Mouse (Mus musculus) forebrain, embryonic 16.5 days (tissue): ENCODE data around the gene Acot13. TPM values are rescaled to one million over a fixed set of nuclear protein-coding genes. Genes with fewer than 3 reads are reported as not detected.

ENCODE experiments used
- ATAC-seq: fragments of 200-750 bp; cut with Nextera tagmentation; 2 replicates; pipeline ENCODE4 v1.8.0; 2017; ENCODE audit warnings: mild to moderate bottlenecking, moderate library complexity
- H3K27ac ChIP-seq: fragments of 300-500 bp; sonication (generic); 2 replicates; pipeline ENCODE4 v1.5.1; 2014; ENCODE audit warnings: low read length, control low read depth
- H3K27me3 ChIP-seq: fragments of 300-500 bp; sonication (generic); replicated peaks from 2 replicates; pipeline ENCODE4 v1.6.1; 2014; ENCODE audit warnings: low read length; ENCODE audit not compliant: control insufficient read depth, insufficient read depth
- H3K36me3 ChIP-seq: fragments of 300-500 bp; sonication (generic); 2 replicates; pipeline ENCODE4 v1.6.1; 2014; ENCODE audit not compliant: control insufficient read depth, insufficient read depth
- H3K4me1 ChIP-seq: fragments of 300-500 bp; sonication (generic); replicated peaks from 2 replicates; pipeline ENCODE4 v1.6.1; 2014; ENCODE audit warnings: low read length; ENCODE audit not compliant: control insufficient read depth, insufficient read depth
- H3K4me2 ChIP-seq: fragments of 300-500 bp; sonication (generic); 2 replicates; pipeline ENCODE4 v1.6.1; 2014; ENCODE audit warnings: mild to moderate bottlenecking, low read length, control low read depth
- H3K4me3 ChIP-seq: fragments of 300-500 bp; sonication (generic); replicated peaks from 2 replicates; pipeline ENCODE4 v1.5.1; 2014; ENCODE audit warnings: mild to moderate bottlenecking, low read length, control low read depth
- H3K9ac ChIP-seq: fragments of 300-500 bp; sonication (generic); replicated peaks from 2 replicates; pipeline ENCODE4 v1.6.1; 2014; ENCODE audit warnings: low read depth, low read length, control low read depth
- H3K9me3 ChIP-seq: fragments of 300-500 bp; sonication (generic); 2 replicates; pipeline ENCODE4 v1.6.1; 2016; ENCODE audit warnings: low read length; ENCODE audit not compliant: control insufficient read depth
- WGBS: fragments of 180-500 bp; shearing (Covaris S2); extraction: QIAGEN DNeasy Blood & Tissue Kit; methylation state at CpG from one replicate; pipeline ENCODE4 v1.1.7; 2014; 5-methylcytosine and 5-hydroxymethylcytosine counted together
- polyA plus RNA-seq: library from polyadenylated mRNA; unstranded; fragments of >200 nt; fragmentation: Nextera tagmentation; extraction: Ambion mirVana; gene quantifications from 2 replicates; pipeline ENCODE4 v1.2.1, GENCODE M21; 2015

Acot13 gene
- polyA plus RNA-seq, result 53.3 and 55.8 TPM in 2 replicates

- peaks cover 22% of the 10 kb centered on the region for H3K4me1 ChIP-seq
- H3K4me2 ChIP-seq, result peak within 1 kb of the TSS; percentile 82
- no peaks in the 10 kb centered on the region for H3K36me3 ChIP-seq
- peak; percentile 98 for ATAC-seq
- no peaks in the 10 kb centered on the region for H3K27me3 ChIP-seq
- H3K27ac ChIP-seq, result peak within 1 kb of the TSS; percentile 91
- under 1% methylated on average over 85 of the region's 90 CpGs for WGBS
- H3K9me3 ChIP-seq, result no peaks in the 10 kb centered on the region
- H3K9ac ChIP-seq, result peak within 1 kb of the TSS; percentile 92
- peak within 1 kb of the TSS; percentile 65 for H3K4me3 ChIP-seq
Measured at GRCm38 (mm10) chr13:24831353-24832130, at the start of gene Acot13, which contains the start of gene Tdp2. Gene Acot13, minus strand, starts transcription at chr13:24831540. Gene Tdp2, plus strand, starts transcription at chr13:24831679.

- Histone ChIP-seq H3K27ac (no peak overlapping the region), H3K4me3 (no peak overlapping the region), H3K27me3 (no peaks in the 10 kb centered on the region), H3K9ac (no peak overlapping the region), H3K4me1 (no peaks in the 10 kb centered on the region), H3K4me2 (no peak overlapping the region), H3K36me3 (no peaks in the 10 kb centered on the region), H3K9me3 (no peaks in the 10 kb centered on the region; the same call in 1 of the 2 replicates)
- no peak for ATAC-seq
- WGBS, result 92% methylated on average over 5 of the region's 5 CpGs
Measured at GRCm38 (mm10) chr13:24880704-24881103, 49.4 kb upstream of the Acot13 start.

GRCm38 (mm10) chr13:24880208-24880607, 48.9 kb upstream of the Acot13 start:
- ATAC-seq, result no peak
- WGBS, result 85% methylated on average over 6 of the region's 6 CpGs
- Histone ChIP-seq H3K4me3 (no peak overlapping the region), H3K4me2 (no peak overlapping the region), H3K36me3 (no peaks in the 10 kb centered on the region), H3K9ac (no peak overlapping the region), H3K9me3 (no peaks in the 10 kb centered on the region; the same call in 1 of the 2 replicates), H3K4me1 (no peaks in the 10 kb centered on the region), H3K27me3 (no peaks in the 10 kb centered on the region), H3K27ac (no peak overlapping the region)

- no peaks in the 10 kb centered on the region for H3K4me1 ChIP-seq
- WGBS, result 94% methylated on average over 15 of the region's 15 CpGs
- H3K36me3 ChIP-seq, result no peaks in the 10 kb centered on the region
- H3K27me3 ChIP-seq, result no peaks in the 10 kb centered on the region
- no peak for ATAC-seq
- no peak overlapping the region for H3K9ac ChIP-seq
- H3K9me3 ChIP-seq, result no peaks in the 10 kb centered on the region; the same call in 1 of the 2 replicates
- H3K4me3 ChIP-seq, result no peak overlapping the region
- H3K4me2 ChIP-seq, result no peak overlapping the region
- H3K27ac ChIP-seq, result no peak overlapping the region
Measured at GRCm38 (mm10) chr13:24879359-24880040, 48.2 kb upstream of the Acot13 start.

GRCm38 (mm10) chr13:24868233-24868632, 36.9 kb upstream of the Acot13 start:
- no peaks in the 10 kb centered on the region for H3K9me3 ChIP-seq
- H3K4me3 ChIP-seq, result no peak overlapping the region
- no peaks in the 10 kb centered on the region for H3K36me3 ChIP-seq
- H3K4me2 ChIP-seq, result no peak overlapping the region
- ATAC-seq, result no peak
- no peak overlapping the region for H3K9ac ChIP-seq
- no peak overlapping the region for H3K27ac ChIP-seq
- no peaks in the 10 kb centered on the region for H3K27me3 ChIP-seq
- H3K4me1 ChIP-seq, result no peaks in the 10 kb centered on the region
- 93% methylated on average over 7 of the region's 7 CpGs for WGBS

GRCm38 (mm10) chr13:24867789-24868188, 36.4 kb upstream of the Acot13 start:
- WGBS, result 93% methylated on average over 10 of the region's 10 CpGs
- H3K4me1 ChIP-seq, result no peaks in the 10 kb centered on the region
- no peak overlapping the region for H3K4me3 ChIP-seq
- H3K27me3 ChIP-seq, result no peaks in the 10 kb centered on the region
- H3K4me2 ChIP-seq, result no peak overlapping the region
- H3K36me3 ChIP-seq, result no peaks in the 10 kb centered on the region
- H3K9ac ChIP-seq, result no peak overlapping the region
- no peak for ATAC-seq
- H3K9me3 ChIP-seq, result no peaks in the 10 kb centered on the region
- H3K27ac ChIP-seq, result no peak overlapping the region

- H3K9me3 ChIP-seq, result no peaks in the 10 kb centered on the region
- no peaks in the 10 kb centered on the region for H3K27me3 ChIP-seq
- H3K9ac ChIP-seq, result no peak overlapping the region
- H3K4me1 ChIP-seq, result no peaks in the 10 kb centered on the region
- no peak overlapping the region for H3K4me2 ChIP-seq
- no peaks in the 10 kb centered on the region for H3K36me3 ChIP-seq
- H3K27ac ChIP-seq, result no peak overlapping the region
- ATAC-seq, result no peak
- WGBS, result 86% methylated on average over 9 of the region's 9 CpGs
- no peak overlapping the region for H3K4me3 ChIP-seq
Measured at GRCm38 (mm10) chr13:24866430-24867402, 35.4 kb upstream of the Acot13 start.

GRCm38 (mm10) chr13:24862520-24862919, 31.2 kb upstream of the Acot13 start:
- Histone ChIP-seq H3K36me3 (no peaks in the 10 kb centered on the region), H3K4me2 (no peak overlapping the region), H3K9ac (no peak overlapping the region), H3K4me1 (no peaks in the 10 kb centered on the region), H3K9me3 (no peaks in the 10 kb centered on the region), H3K27me3 (no peaks in the 10 kb centered on the region), H3K4me3 (no peak overlapping the region), H3K27ac (no peak overlapping the region)
- ATAC-seq, result no peak
- 67% methylated on average over 7 of the region's 7 CpGs for WGBS

- H3K27me3 ChIP-seq, result no peaks in the 10 kb centered on the region
- no peak overlapping the region for H3K27ac ChIP-seq
- no peak overlapping the region for H3K9ac ChIP-seq
- no peak overlapping the region for H3K4me2 ChIP-seq
- 74% methylated on average over 7 of the region's 7 CpGs for WGBS
- H3K36me3 ChIP-seq, result no peaks in the 10 kb centered on the region
- H3K4me3 ChIP-seq, result no peak overlapping the region
- ATAC-seq, result no peak
- H3K4me1 ChIP-seq, result no peaks in the 10 kb centered on the region
- H3K9me3 ChIP-seq, result no peaks in the 10 kb centered on the region
Measured at GRCm38 (mm10) chr13:24862021-24862420, 30.7 kb upstream of the Acot13 start.
